ENCODE assay signal across 27 mouse cellular contexts in the genomic region with DNA sequence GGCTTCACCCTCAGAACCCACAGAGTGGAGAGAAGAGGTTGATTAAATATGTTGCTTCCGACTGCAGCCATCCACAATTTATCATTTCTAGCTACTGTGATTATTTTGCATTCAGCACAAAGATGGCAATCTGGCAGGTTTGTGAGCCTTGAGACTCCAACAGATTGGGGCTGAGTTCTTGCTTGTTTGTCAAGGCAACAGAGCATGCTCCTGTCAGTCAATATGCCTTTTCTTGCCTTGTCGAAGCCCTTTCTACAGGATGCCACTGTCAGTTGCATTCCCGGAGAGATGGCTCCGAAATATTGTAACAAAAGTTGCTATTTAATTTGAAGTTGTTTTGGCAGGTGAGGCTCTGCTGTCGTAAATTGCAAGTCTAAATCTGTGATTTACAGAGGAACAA.
"Had no signal": no experiment of that assay in that cellular context is flagged by ENCODE, and none has a peak within 500 bp of the region (broad histone marks: within the 10 kb centered on the region; RNA-seq: fewer than 3 reads in every experiment).

No protein-coding gene starts in this region.

- H3K4me3 ChIP-seq: heart, adult 2 months; heart, embryonic 13.5 days; heart, embryonic 15.5 days; intestine, embryonic 15.5 days; left cerebral cortex, adult 2 months; limb, embryonic 10.5 days; limb, embryonic 12.5 days; liver, embryonic 13.5 days; liver, embryonic 15.5 days had no signal

- H3K4me2 ChIP-seq: heart, embryonic 11.5 days; heart, embryonic 13.5 days; heart, embryonic 15.5 days; hindbrain, embryonic 14.5 days; intestine, embryonic 15.5 days; limb, embryonic 12.5 days; liver, embryonic 11.5 days; liver, embryonic 13.5 days; liver, embryonic 15.5 days had no signal

- H3K27ac ChIP-seq: heart, adult 2 months; heart, embryonic 13.5 days; heart, embryonic 15.5 days; hindbrain, embryonic 14.5 days; intestine, embryonic 15.5 days; left cerebral cortex, adult 2 months; limb, embryonic 10.5 days; limb, embryonic 12.5 days; liver, embryonic 13.5 days; liver, embryonic 15.5 days had no signal

- H3K27me3 ChIP-seq: heart, embryonic 13.5 days; heart, embryonic 15.5 days; intestine, embryonic 15.5 days; limb, embryonic 12.5 days; liver, embryonic 13.5 days; liver, embryonic 15.5 days had no signal

- DNase-seq: gastrocnemius, postnatal 14 days; gastrocnemius, postnatal 36 days; heart, adult 11 months; heart, adult 2 months; heart, postnatal 14 days; heart, postnatal 36 days; kidney, adult 18-20 months; kidney, adult 8-10 months; kidney, postnatal 10 days; kidney, postnatal 25 days; kidney, postnatal 4 days; liver; liver, embryonic 13.5 days; liver, postnatal 0 days had no signal

- H3K9me3 ChIP-seq: heart, embryonic 13.5 days; heart, embryonic 15.5 days; intestine, embryonic 15.5 days; limb, embryonic 10.5 days; limb, embryonic 12.5 days; liver, embryonic 13.5 days; liver, embryonic 15.5 days had no signal

- H3K36me3 ChIP-seq: heart, embryonic 13.5 days; heart, embryonic 15.5 days; intestine, embryonic 15.5 days; limb, embryonic 10.5 days; limb, embryonic 12.5 days; liver, embryonic 13.5 days; liver, embryonic 15.5 days had no signal

- ATAC-seq: hindbrain, embryonic 16.5 days; inflammation-experienced regulatory T-cells, adult 6 months; intestine, embryonic 15.5 days; intestine, postnatal 0 days; liver, postnatal 0 days had no signal

- H3K4me1 ChIP-seq: heart, embryonic 13.5 days; heart, embryonic 15.5 days; intestine, embryonic 15.5 days; limb, embryonic 10.5 days; limb, embryonic 12.5 days; liver, embryonic 13.5 days; liver, embryonic 15.5 days had no signal

- H3K9ac ChIP-seq: heart, embryonic 13.5 days; heart, embryonic 15.5 days; hindbrain, embryonic 14.5 days; intestine, embryonic 15.5 days; limb, embryonic 12.5 days; liver, embryonic 13.5 days; liver, embryonic 15.5 days; liver, postnatal 0 days had no signal
